Mouse (Mus musculus) lung, adult 2 months (tissue): ENCODE measurements around the gene Lhfpl3.

Source experiments
- CTCF ChIP-seq: fragments of 200-500 bp; IDR thresholded peaks from 2 replicates; pipeline ENCODE4 v1.5.1; 2011; ENCODE audit warnings: mild to moderate bottlenecking, low read length, control low read depth; ENCODE audit not compliant: insufficient read depth
- POLR2A ChIP-seq: fragments of 200-500 bp; IDR thresholded peaks from 2 replicates; pipeline ENCODE4 v1.6.1; 2011; ENCODE audit warnings: low read depth, mild to moderate bottlenecking, control low read depth, low read length, borderline replicate concordance; ENCODE audit errors: extremely low read depth

DNA sequence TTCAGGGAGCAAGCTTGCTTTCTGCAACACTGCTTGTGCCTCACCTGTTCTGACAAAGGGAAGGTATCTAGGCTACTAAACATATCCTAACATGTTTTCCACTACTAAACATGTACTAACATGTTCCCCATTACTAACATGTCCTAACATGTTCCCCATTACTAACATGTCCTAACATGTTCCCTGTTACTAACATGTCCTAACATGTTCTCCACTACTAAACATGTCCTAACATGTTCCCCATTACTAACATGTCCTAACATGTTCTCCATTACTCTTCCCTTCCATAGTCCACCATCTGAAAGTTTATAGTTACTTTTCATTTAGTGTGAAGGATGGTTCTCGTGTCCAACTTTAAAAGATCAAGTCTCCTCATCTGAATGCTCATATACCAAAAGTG is 473.8 kb downstream of the Lhfpl3 start:
- TF ChIP-seq CTCF (no peak), POLR2A (no peak)
